Mouse (Mus musculus) stomach, embryonic 14.5 days (tissue): ENCODE results near the gene Rpl7l1. TPM values are rescaled to one million over a fixed set of nuclear protein-coding genes. Genes with fewer than 3 reads are reported as not detected.

Source experiments
- ATAC-seq: fragments of 200-750 bp; cut with Nextera tagmentation; 2 replicates; pipeline ENCODE4 v1.8.0; 2017; ENCODE audit warnings: low read depth, moderate TSS enrichment; ENCODE audit not compliant: insufficient number of reproducible peaks, insufficient read depth, low FRiP score
- H3K27ac ChIP-seq: fragments of 300-500 bp; sonication (generic); 2 replicates; pipeline ENCODE4 v1.5.1; 2014; ENCODE audit warnings: mild to moderate bottlenecking, low read length, moderate library complexity, mixed read lengths
- H3K27me3 ChIP-seq: fragments of 300-500 bp; sonication (generic); 2 replicates; pipeline ENCODE4 v1.6.1; 2014; ENCODE audit warnings: low read length, control low read depth, mixed read lengths; ENCODE audit not compliant: control insufficient read depth, insufficient read depth
- H3K36me3 ChIP-seq: fragments of 300-500 bp; sonication (generic); 2 replicates; pipeline ENCODE4 v1.6.1; 2014; ENCODE audit warnings: mild to moderate bottlenecking, control low read depth, low read length, moderate library complexity, mixed read lengths; ENCODE audit not compliant: control insufficient read depth, insufficient read depth
- H3K4me1 ChIP-seq: fragments of 300-500 bp; sonication (generic); 2 replicates; pipeline ENCODE4 v1.6.1; 2014; ENCODE audit warnings: low read length, control low read depth, mixed read lengths; ENCODE audit not compliant: control insufficient read depth, insufficient read depth
- H3K4me2 ChIP-seq: fragments of 300-500 bp; sonication (generic); replicated peaks from 2 replicates; pipeline ENCODE4 v1.6.1; 2014; ENCODE audit warnings: low read depth, low read length, control low read depth
- H3K4me3 ChIP-seq: fragments of 300-500 bp; sonication (generic); 2 replicates; pipeline ENCODE4 v1.5.1; 2014; ENCODE audit warnings: low read depth, low read length, control low read depth
- H3K9ac ChIP-seq: fragments of 300-500 bp; sonication (generic); replicated peaks from 2 replicates; pipeline ENCODE4 v1.6.1; 2014; ENCODE audit warnings: low read depth, mild to moderate bottlenecking, control low read depth, low read length, moderate library complexity, mixed read lengths
- H3K9me3 ChIP-seq: fragments of 300-500 bp; sonication (generic); 2 replicates; pipeline ENCODE4 v1.6.1; 2016; ENCODE audit warnings: low read depth, low read length, control low read depth; ENCODE audit not compliant: control insufficient read depth
- WGBS: fragments of 180-500 bp; shearing (Covaris S2); extraction: QIAGEN DNeasy Blood & Tissue Kit; methylation state at CpG from one replicate; pipeline ENCODE4 v1.1.7; 2014; 5-methylcytosine and 5-hydroxymethylcytosine counted together
- polyA plus RNA-seq: library from polyadenylated mRNA; unstranded; fragments of >200 nt; fragmentation: Nextera tagmentation; extraction: Ambion mirVana; gene quantifications from 2 replicates; pipeline ENCODE4 v1.2.1, GENCODE M21; 2014

Rpl7l1 gene
- polyA plus RNA-seq, 1 experiment from 2014 or later: 149 TPM

DNA sequence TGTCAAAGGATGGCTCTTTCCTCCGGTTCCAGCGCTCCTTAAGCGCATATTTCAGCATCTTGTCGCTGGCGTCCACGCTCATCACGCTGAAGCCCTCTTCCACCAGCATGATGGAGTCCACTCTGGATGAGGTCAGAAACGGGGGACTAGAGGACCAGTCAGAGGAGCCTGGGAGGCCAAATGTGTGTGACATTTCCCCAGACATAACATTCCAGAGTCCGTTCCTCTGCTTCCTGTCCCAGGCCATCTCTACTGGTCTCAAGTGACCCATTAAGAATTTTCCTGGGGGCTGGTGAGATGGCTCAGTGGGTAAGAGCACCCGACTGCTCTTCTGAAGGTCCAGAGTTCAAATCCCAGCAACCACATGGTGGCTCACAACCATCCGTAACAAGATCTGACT lies 55.2 kb downstream of the Rpl7l1 start:
- peaks cover 7% of the 10 kb centered on the region; the same call in 1 of the 2 replicates for H3K36me3 ChIP-seq
- 0 out of 2 replicates have a peak, but pooled peaks cover 4% of the 10 kb centered on the region for H3K27me3 ChIP-seq
- no peak overlapping the region for H3K4me3 ChIP-seq
- no peak overlapping the region for H3K4me2 ChIP-seq
- H3K4me1 ChIP-seq: no peaks in the 10 kb centered on the region
- H3K9ac ChIP-seq: no peak overlapping the region
- H3K27ac ChIP-seq: no peak overlapping the region
- 87% methylated on average over 11 of the region's 11 CpGs for WGBS
- no peak for ATAC-seq
- no peaks in the 10 kb centered on the region for H3K9me3 ChIP-seq

- Histone ChIP-seq H3K27ac (no peak overlapping the region), H3K27me3 (0 out of 2 replicates have a peak, but pooled peaks cover 4% of the 10 kb centered on the region), H3K9me3 (no peaks in the 10 kb centered on the region), H3K4me3 (no peak overlapping the region), H3K9ac (no peak overlapping the region), H3K36me3 (peaks cover 10% of the 10 kb centered on the region; the same call in 1 of the 2 replicates), H3K4me2 (no peak overlapping the region), H3K4me1 (no peaks in the 10 kb centered on the region)
- 94% methylated on average over 26 of the region's 26 CpGs for WGBS
- ATAC-seq: no peak
These were observed 56.5 kb downstream of the Rpl7l1 start for GRCm38 (mm10) chr17:46725731-46726645.

DNA sequence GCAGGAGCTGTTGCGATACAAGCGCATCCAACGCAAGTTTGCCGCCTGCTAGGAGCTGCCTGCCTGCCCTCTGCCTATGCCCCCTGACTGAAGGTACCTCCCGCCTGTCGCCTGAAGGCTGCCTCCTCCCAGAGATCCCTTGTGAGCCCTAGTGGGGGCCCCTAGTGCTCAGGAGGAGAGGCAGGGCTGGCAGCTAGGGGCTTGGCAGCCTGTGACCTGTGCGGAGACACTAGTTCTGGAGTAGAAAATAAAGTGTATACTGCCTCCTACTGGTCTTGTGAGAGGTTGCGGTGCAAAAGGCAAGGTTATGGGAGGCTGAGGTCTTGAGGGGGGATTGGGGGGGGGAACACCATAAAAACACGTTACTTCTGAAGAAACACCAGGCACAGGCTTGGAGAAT lies 57.2 kb downstream of the Rpl7l1 start:
- H3K27ac ChIP-seq: no peak overlapping the region
- no peak overlapping the region for H3K4me2 ChIP-seq
- peaks cover 10% of the 10 kb centered on the region; the same call in 1 of the 2 replicates for H3K36me3 ChIP-seq
- 49% methylated on average over 9 of the region's 9 CpGs for WGBS
- no peaks in the 10 kb centered on the region for H3K4me1 ChIP-seq
- H3K9me3 ChIP-seq: no peaks in the 10 kb centered on the region
- no peak for ATAC-seq
- no peak overlapping the region for H3K4me3 ChIP-seq
- 0 out of 2 replicates have a peak, but pooled peaks cover 4% of the 10 kb centered on the region for H3K27me3 ChIP-seq
- no peak overlapping the region for H3K9ac ChIP-seq

- H3K4me2 ChIP-seq: no peak overlapping the region
- H3K36me3 ChIP-seq: peaks cover 10% of the 10 kb centered on the region; the same call in 1 of the 2 replicates
- H3K9me3 ChIP-seq: no peaks in the 10 kb centered on the region
- no peaks in the 10 kb centered on the region for H3K4me1 ChIP-seq
- H3K27ac ChIP-seq: no peak overlapping the region
- no peak overlapping the region for H3K9ac ChIP-seq
- 83% methylated on average over 15 of the region's 20 CpGs for WGBS
- ATAC-seq: no peak
- H3K4me3 ChIP-seq: no peak overlapping the region
- 0 out of 2 replicates have a peak, but pooled peaks cover 4% of the 10 kb centered on the region for H3K27me3 ChIP-seq
These were observed 57.9 kb downstream of the Rpl7l1 start for GRCm38 (mm10) chr17:46724477-46725084.

Other genes starting within 250 kb of the Rpl7l1 start
- gene Cul9, start 236.3 kb downstream of the Rpl7l1 start, polyA plus RNA-seq: 3.6 and 5.6 TPM in 2 replicates
- gene Srf, start 226.5 kb downstream of the Rpl7l1 start, polyA plus RNA-seq: 12.2 and 15.7 TPM in 2 replicates
- gene Ptk7, start 153.2 kb downstream of the Rpl7l1 start, polyA plus RNA-seq: 37.6 and 45.2 TPM in 2 replicates
- 31.0 and 32.3 TPM in 2 replicates for gene Klc4, start 136.7 kb downstream of the Rpl7l1 start, polyA plus RNA-seq
- 99.2 and 104 TPM in 2 replicates for gene Mrpl2, start 136.4 kb downstream of the Rpl7l1 start, polyA plus RNA-seq
- gene Cul7, start 132.3 kb downstream of the Rpl7l1 start, polyA plus RNA-seq: 45.9 and 47.2 TPM in 2 replicates
- 52.3 and 53.5 TPM in 2 replicates for gene Rrp36, start 108.3 kb downstream of the Rpl7l1 start, polyA plus RNA-seq
- 152 and 162 TPM in 2 replicates for gene Mea1, start 103.9 kb downstream of the Rpl7l1 start, polyA plus RNA-seq
- 101 and 105 TPM in 2 replicates for gene Klhdc3, start 101.8 kb downstream of the Rpl7l1 start, polyA plus RNA-seq
- gene Ppp2r5d, start 77.6 kb downstream of the Rpl7l1 start, polyA plus RNA-seq: 77.5 and 82.8 TPM in 2 replicates
- 18.6 and 18.8 TPM in 2 replicates for gene Pex6, start 71.2 kb downstream of the Rpl7l1 start, polyA plus RNA-seq
- 0.33 and 0.67 TPM in 2 replicates for gene Gnmt, start 53.5 kb downstream of the Rpl7l1 start, polyA plus RNA-seq
- gene Cnpy3, start 30.5 kb downstream of the Rpl7l1 start, polyA plus RNA-seq: 68.3 and 68.4 TPM in 2 replicates
- 0.59 and 0.77 TPM in 2 replicates for gene Ptcra, start 19.0 kb downstream of the Rpl7l1 start, polyA plus RNA-seq
- gene 2310039H08Rik, start 10.0 kb downstream of the Rpl7l1 start, polyA plus RNA-seq: 79.1 and 84.9 TPM in 2 replicates
- 6.0 and 6.6 TPM in 2 replicates for gene Bicral, start 75.8 kb upstream of the Rpl7l1 start, polyA plus RNA-seq
- gene Tbcc, start 108.0 kb upstream of the Rpl7l1 start, polyA plus RNA-seq: 52.6 and 54.3 TPM in 2 replicates
- not detected in 2 replicates for gene Prph2, start 127.8 kb upstream of the Rpl7l1 start, polyA plus RNA-seq
- gene Ubr2, start 227.9 kb upstream of the Rpl7l1 start, polyA plus RNA-seq: 23.3 and 24.5 TPM in 2 replicates